Mouse (Mus musculus): ENCODE measurements around the gene Ccr5. TPM values are rescaled to one million over a fixed set of nuclear protein-coding genes. Genes with fewer than 3 reads are reported as not detected.
"Not testable (repeated sequence)": the region's sequence is repeated elsewhere in the genome, so short reads cannot be mapped to it uniquely, and the experiment has no call there.

Ccr5 gene
- 0.91 and 1.8 TPM in 2 replicates for polyA plus RNA-seq (2015; fragmentation: Nextera tagmentation; extraction: Ambion mirVana)

DNA sequence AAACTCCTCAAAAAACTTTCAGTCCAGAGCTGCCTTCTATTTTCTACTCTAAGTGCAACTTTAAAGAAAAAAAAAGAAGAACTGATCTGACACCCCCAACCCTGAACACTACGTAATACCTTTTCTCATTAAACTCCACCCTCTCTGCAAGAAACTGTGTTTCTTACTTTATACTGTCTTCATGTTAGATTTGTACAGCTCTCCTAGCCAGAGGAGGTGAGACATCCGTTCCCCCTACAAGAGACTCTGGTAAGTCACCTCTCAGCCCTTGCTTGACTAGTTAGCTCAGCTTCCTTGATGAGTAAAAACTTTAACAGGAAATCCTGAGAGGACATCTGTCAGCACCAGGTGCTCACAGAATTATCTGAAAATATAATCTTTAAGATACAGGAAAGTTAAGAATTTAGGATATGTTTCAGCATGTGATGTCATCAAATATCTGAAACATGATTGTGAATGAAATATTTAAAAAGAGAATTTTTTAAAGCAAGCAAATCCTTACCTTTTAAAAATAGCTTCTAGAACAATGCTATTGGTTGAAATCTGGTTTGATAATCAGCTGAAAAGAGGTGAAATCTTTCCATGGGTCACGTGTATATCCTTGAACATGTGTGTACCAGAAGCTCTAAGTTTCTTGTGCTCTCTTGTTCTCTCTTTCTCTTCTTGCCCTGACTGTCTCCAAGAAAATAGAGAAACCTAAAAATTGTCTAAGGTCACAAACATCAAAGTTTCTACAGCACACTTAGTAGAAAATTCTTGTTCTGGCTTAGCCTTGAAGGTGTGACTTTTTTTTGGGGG lies at the start of gene Ccr5:
Gene Ccr5, plus strand, starts transcription at position 157 of the 798 bp plus-strand sequence.
- no peaks in the 10 kb centered on the region for H3K36me3 ChIP-seq (ENCODE audit: control insufficient read depth, insufficient read depth, low read length)
- 62% methylated on average over 3 of the region's 3 CpGs for WGBS
- H3K4me3 ChIP-seq (ENCODE audit: low read length) = no peak within 1 kb of the TSS
- no peaks in the 10 kb centered on the region for H3K27me3 ChIP-seq (ENCODE audit: control insufficient read depth, insufficient read depth, low read depth, low read length)
- H3K27ac ChIP-seq (ENCODE audit: low read length) = no peak within 1 kb of the TSS
- H3K4me1 ChIP-seq (replicated peaks; ENCODE audit: control insufficient read depth, insufficient read depth, low read length) = no peaks in the 10 kb centered on the region
- no peak within 1 kb of the TSS for H3K4me2 ChIP-seq (ENCODE audit: low read depth, low read length)
- no peak within 1 kb of the TSS for H3K9ac ChIP-seq (ENCODE audit: low read length)
- ATAC-seq (ENCODE audit: low read depth) = no peak
- H3K9me3 ChIP-seq (ENCODE audit: control insufficient read depth, low read length) = no peaks in the 10 kb centered on the region

- Histone ChIP-seq H3K36me3 (ENCODE audit: control insufficient read depth, insufficient read depth, low read length) (no peaks in the 10 kb centered on the region), H3K4me3 (ENCODE audit: low read length) (no peak overlapping the region), H3K9me3 (ENCODE audit: control insufficient read depth, low read length) (no peaks in the 10 kb centered on the region), H3K4me1 (replicated peaks; ENCODE audit: control insufficient read depth, insufficient read depth, low read length) (no peaks in the 10 kb centered on the region), H3K9ac (ENCODE audit: low read length) (no peak overlapping the region), H3K27me3 (ENCODE audit: control insufficient read depth, insufficient read depth, low read depth, low read length) (no peaks in the 10 kb centered on the region), H3K27ac (ENCODE audit: low read length) (no peak overlapping the region), H3K4me2 (ENCODE audit: low read depth, low read length) (no peak overlapping the region)
- 42% methylated on average over 4 of the region's 4 CpGs for WGBS
- no peak for ATAC-seq (ENCODE audit: low read depth)
Observed at GRCm38 (mm10) chr9:124079803-124080202, 41.5 kb upstream of the Ccr5 start.

- H3K9ac ChIP-seq (ENCODE audit: low read length); H3K4me1 ChIP-seq (replicated peaks; ENCODE audit: control insufficient read depth, insufficient read depth, low read length); H3K36me3 ChIP-seq (ENCODE audit: control insufficient read depth, insufficient read depth, low read length); ATAC-seq (ENCODE audit: low read depth); H3K4me2 ChIP-seq (ENCODE audit: low read depth, low read length); H3K27ac ChIP-seq (ENCODE audit: low read length); H3K9me3 ChIP-seq (ENCODE audit: control insufficient read depth, low read length); H3K4me3 ChIP-seq (ENCODE audit: low read length); H3K27me3 ChIP-seq (ENCODE audit: control insufficient read depth, insufficient read depth, low read depth, low read length): not testable (repeated sequence)
- 91% methylated on average over 12 of the region's 13 CpGs for WGBS
Observed at GRCm38 (mm10) chr9:124080471-124080870, 40.9 kb upstream of the Ccr5 start.

- ATAC-seq (ENCODE audit: low read depth) = no peak
- no peaks in the 10 kb centered on the region for H3K4me1 ChIP-seq (replicated peaks; ENCODE audit: control insufficient read depth, insufficient read depth, low read length)
- no peak overlapping the region for H3K4me3 ChIP-seq (ENCODE audit: low read length)
- H3K4me2 ChIP-seq (ENCODE audit: low read depth, low read length) = no peak overlapping the region
- no peaks in the 10 kb centered on the region for H3K27me3 ChIP-seq (ENCODE audit: control insufficient read depth, insufficient read depth, low read depth, low read length)
- no peaks in the 10 kb centered on the region for H3K9me3 ChIP-seq (ENCODE audit: control insufficient read depth, low read length)
- no peaks in the 10 kb centered on the region for H3K36me3 ChIP-seq (ENCODE audit: control insufficient read depth, insufficient read depth, low read length)
- H3K27ac ChIP-seq (ENCODE audit: low read length) = no peak overlapping the region
- 74% methylated on average over 1 of the region's 1 CpGs for WGBS
- H3K9ac ChIP-seq (ENCODE audit: low read length) = no peak overlapping the region
Observed at GRCm38 (mm10) chr9:124090441-124090840, 30.9 kb upstream of the Ccr5 start.

GRCm38 (mm10) chr9:124099127-124099526 lies 22.2 kb upstream of the Ccr5 start:
- Histone ChIP-seq H3K36me3 (ENCODE audit: control insufficient read depth, insufficient read depth, low read length) (no peaks in the 10 kb centered on the region), H3K4me1 (replicated peaks; ENCODE audit: control insufficient read depth, insufficient read depth, low read length) (no peaks in the 10 kb centered on the region), H3K4me2 (ENCODE audit: low read depth, low read length) (no peak overlapping the region), H3K9ac (ENCODE audit: low read length) (no peak overlapping the region), H3K4me3 (ENCODE audit: low read length) (no peak overlapping the region), H3K27ac (ENCODE audit: low read length) (no peak overlapping the region), H3K27me3 (ENCODE audit: control insufficient read depth, insufficient read depth, low read depth, low read length) (no peaks in the 10 kb centered on the region), H3K9me3 (ENCODE audit: control insufficient read depth, low read length) (no peaks in the 10 kb centered on the region)
- no peak for ATAC-seq (ENCODE audit: low read depth)
- 71% methylated on average over 1 of the region's 1 CpGs for WGBS

DNA sequence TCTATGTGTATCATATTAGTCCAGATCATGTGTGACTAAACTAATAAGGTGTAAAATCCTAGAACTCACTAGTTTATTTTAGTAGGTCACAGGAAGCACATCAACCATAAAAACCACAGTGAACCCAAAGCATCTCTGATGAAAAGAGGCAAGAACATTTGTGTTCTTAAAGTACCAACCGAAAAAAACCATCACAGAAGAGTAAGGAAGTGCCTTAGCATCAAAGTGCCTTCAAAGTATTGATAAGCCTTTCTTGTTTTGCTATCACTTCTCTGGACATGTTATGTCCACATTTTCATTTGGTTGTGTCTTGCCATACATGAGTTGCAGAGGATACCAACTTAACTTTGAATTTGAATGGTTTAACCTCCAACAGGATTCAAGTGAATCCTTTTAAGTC lies 21.0 kb upstream of the Ccr5 start:
- ATAC-seq (ENCODE audit: low read depth) = no peak
- Histone ChIP-seq H3K9me3 (ENCODE audit: control insufficient read depth, low read length) (no peaks in the 10 kb centered on the region), H3K4me3 (ENCODE audit: low read length) (no peak overlapping the region), H3K4me1 (replicated peaks; ENCODE audit: control insufficient read depth, insufficient read depth, low read length) (no peaks in the 10 kb centered on the region), H3K36me3 (ENCODE audit: control insufficient read depth, insufficient read depth, low read length) (no peaks in the 10 kb centered on the region), H3K27ac (ENCODE audit: low read length) (no peak overlapping the region), H3K9ac (ENCODE audit: low read length) (no peak overlapping the region), H3K4me2 (ENCODE audit: low read depth, low read length) (no peak overlapping the region), H3K27me3 (ENCODE audit: control insufficient read depth, insufficient read depth, low read depth, low read length) (no peaks in the 10 kb centered on the region)
- WGBS = 69% methylated on average over 1 of the region's 1 CpGs

GRCm38 (mm10) chr9:124101723-124102122 lies 19.6 kb upstream of the Ccr5 start, which contains the start of gene Ccr2:
TSS of gene Ccr2 (plus strand) at chr9:124101950.
- no peak within 1 kb of the TSS for H3K4me3 ChIP-seq (ENCODE audit: low read length)
- H3K27ac ChIP-seq (ENCODE audit: low read length) = no peak within 1 kb of the TSS
- no peak for ATAC-seq (ENCODE audit: low read depth)
- H3K9ac ChIP-seq (ENCODE audit: low read length) = no peak within 1 kb of the TSS
- no peak within 1 kb of the TSS for H3K4me2 ChIP-seq (ENCODE audit: low read depth, low read length)
- H3K27me3 ChIP-seq (ENCODE audit: control insufficient read depth, insufficient read depth, low read depth, low read length) = no peaks in the 10 kb centered on the region
- H3K4me1 ChIP-seq (replicated peaks; ENCODE audit: control insufficient read depth, insufficient read depth, low read length) = no peaks in the 10 kb centered on the region
- H3K36me3 ChIP-seq (ENCODE audit: control insufficient read depth, insufficient read depth, low read length) = no peaks in the 10 kb centered on the region
- WGBS = 73% methylated on average over 4 of the region's 4 CpGs
- no peaks in the 10 kb centered on the region for H3K9me3 ChIP-seq (ENCODE audit: control insufficient read depth, low read length)

DNA sequence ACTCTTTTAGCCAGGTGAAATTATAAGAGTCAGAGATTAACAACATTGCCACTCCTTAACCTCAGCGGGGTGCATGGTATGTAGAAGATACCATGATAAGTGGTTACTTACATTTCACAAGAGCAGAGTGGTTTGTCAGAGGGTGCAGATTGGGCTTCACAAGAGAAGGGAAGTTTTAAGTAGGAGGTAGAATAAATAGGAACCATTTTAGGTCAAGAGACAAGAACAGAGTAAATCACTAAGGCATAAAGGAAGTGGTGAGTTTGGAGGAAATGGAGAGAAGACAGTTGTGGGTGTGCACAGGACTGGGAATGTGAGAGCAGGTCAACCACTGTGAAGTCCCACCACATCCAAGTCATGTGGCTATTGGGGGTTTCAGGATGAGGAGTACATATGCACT lies 18.1 kb upstream of the Ccr5 start:
- no peaks in the 10 kb centered on the region for H3K27me3 ChIP-seq (ENCODE audit: control insufficient read depth, insufficient read depth, low read depth, low read length)
- H3K9me3 ChIP-seq (ENCODE audit: control insufficient read depth, low read length) = no peaks in the 10 kb centered on the region
- no peak overlapping the region for H3K4me3 ChIP-seq (ENCODE audit: low read length)
- H3K4me1 ChIP-seq (replicated peaks; ENCODE audit: control insufficient read depth, insufficient read depth, low read length) = no peaks in the 10 kb centered on the region
- H3K36me3 ChIP-seq (ENCODE audit: control insufficient read depth, insufficient read depth, low read length) = no peaks in the 10 kb centered on the region
- no peak overlapping the region for H3K4me2 ChIP-seq (ENCODE audit: low read depth, low read length)
- no peak overlapping the region for H3K9ac ChIP-seq (ENCODE audit: low read length)
- ATAC-seq (ENCODE audit: low read depth) = no peak
- H3K27ac ChIP-seq (ENCODE audit: low read length) = no peak overlapping the region
- WGBS = 45% methylated on average over 1 of the region's 1 CpGs

DNA sequence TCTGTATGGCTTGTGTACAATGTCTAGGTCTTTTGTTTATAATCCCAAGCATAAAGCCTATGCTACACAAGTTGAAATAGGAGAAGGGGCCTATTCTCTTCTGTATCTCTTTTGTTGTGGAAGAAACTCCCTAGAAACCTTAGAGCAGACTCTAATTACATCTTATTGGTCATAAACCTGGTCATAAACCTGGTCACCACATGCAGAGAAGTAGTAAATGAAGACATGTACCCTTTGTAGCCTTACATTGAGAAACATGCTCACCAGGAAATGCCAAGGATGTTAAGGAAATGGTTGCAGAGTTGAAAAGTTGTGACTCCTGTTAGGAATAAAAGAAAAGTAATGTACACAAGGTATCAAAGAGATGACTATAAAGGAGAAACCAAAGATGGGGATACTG lies 16.1 kb upstream of the Ccr5 start:
- no peaks in the 10 kb centered on the region for H3K9me3 ChIP-seq (ENCODE audit: control insufficient read depth, low read length)
- no peak overlapping the region for H3K4me3 ChIP-seq (ENCODE audit: low read length)
- no peak overlapping the region for H3K27ac ChIP-seq (ENCODE audit: low read length)
- H3K36me3 ChIP-seq (ENCODE audit: control insufficient read depth, insufficient read depth, low read length) = no peaks in the 10 kb centered on the region
- no peak overlapping the region for H3K9ac ChIP-seq (ENCODE audit: low read length)
- ATAC-seq (ENCODE audit: low read depth) = no peak
- no peaks in the 10 kb centered on the region for H3K27me3 ChIP-seq (ENCODE audit: control insufficient read depth, insufficient read depth, low read depth, low read length)
- H3K4me2 ChIP-seq (ENCODE audit: low read depth, low read length) = no peak overlapping the region
- H3K4me1 ChIP-seq (replicated peaks; ENCODE audit: control insufficient read depth, insufficient read depth, low read length) = no peaks in the 10 kb centered on the region

Data from lung, embryonic 16.5 days (tissue).